Mouse (Mus musculus) ES-Bruce4 (cell line): Measurements from ENCODE around the gene Dennd5a. TPM values are rescaled to one million over a fixed set of nuclear protein-coding genes. Genes with fewer than 3 reads are reported as not detected.
A peak's percentile ranks its signal among the peaks of the same experiment; 100 is the strongest.

Experiments used
- H3K27ac ChIP-seq: 2 replicates; pipeline ENCODE4 v1.5.1; 2012; ENCODE audit warnings: low read length, inconsistent platforms; ENCODE audit not compliant: insufficient read depth
- H3K27me3 ChIP-seq: 2 replicates; pipeline ENCODE4 v1.6.1; 2012; ENCODE audit warnings: mild to moderate bottlenecking, low read length, inconsistent platforms; ENCODE audit not compliant: control insufficient read depth, poor library complexity, insufficient read depth, severe bottlenecking
- H3K36me3 ChIP-seq: 2 replicates; pipeline ENCODE4 v1.6.1; 2012; ENCODE audit warnings: inconsistent platforms, mild to moderate bottlenecking, low read length, moderate library complexity; ENCODE audit not compliant: control insufficient read depth, poor library complexity, insufficient read depth, severe bottlenecking
- H3K4me1 ChIP-seq: one replicate; pipeline ENCODE4 v1.8.1; 2011; ENCODE audit warnings: low read length; ENCODE audit not compliant: control insufficient read depth, insufficient read depth
- H3K4me3 ChIP-seq: 2 replicates; pipeline ENCODE4 v1.5.1; 2011; ENCODE audit warnings: low read depth, mild to moderate bottlenecking, low read length
- H3K9ac ChIP-seq: 2 replicates; pipeline ENCODE4 v1.6.1; 2012; ENCODE audit warnings: low read depth, mild to moderate bottlenecking, inconsistent platforms; ENCODE audit not compliant: poor library complexity, severe bottlenecking
- H3K9me3 ChIP-seq: replicated peaks from 2 replicates; pipeline ENCODE4 v1.6.1; 2012; ENCODE audit warnings: mild to moderate bottlenecking, low read length, inconsistent platforms; ENCODE audit not compliant: control insufficient read depth, poor library complexity, insufficient read depth, severe bottlenecking
- CTCF ChIP-seq: IDR thresholded peaks from one replicate; pipeline ENCODE4 v1.8.1; 2011; ENCODE audit warnings: low read depth, low read length
- EP300 ChIP-seq: IDR thresholded peaks from 2 replicates; pipeline ENCODE4 v1.6.1; 2011; ENCODE audit warnings: low read depth, low read length; ENCODE audit not compliant: insufficient read depth
- POLR2A ChIP-seq: IDR thresholded peaks from one replicate; pipeline ENCODE4 v1.8.1; 2011; ENCODE audit warnings: low read length; ENCODE audit not compliant: insufficient read depth
- polyA plus RNA-seq: library from polyadenylated mRNA; stranded (reverse); fragments of >200 nt; gene quantifications from 2 replicates; pipeline ENCODE4 v1.2.4, GENCODE M21; 2011; ENCODE audit warnings: low read depth; ENCODE audit not compliant: missing spikeins, insufficient read depth, insufficient read length

The Dennd5a gene
- polyA plus RNA-seq, result 56.2 and 58.6 TPM in 2 replicates

GRCm38 (mm10) chr7:109959716-109960612 is at the start of gene Dennd5a:
Dennd5a (minus strand) TSS chr7:109960470.
- H3K27ac ChIP-seq, result no peak within 1 kb of the TSS
- peak within 1 kb of the TSS; percentile 98 for H3K9ac ChIP-seq
- TF ChIP-seq CTCF, result no peak
- no peak for TF ChIP-seq EP300
- peak; percentile 54 for TF ChIP-seq POLR2A
- no peaks in the 10 kb centered on the region for H3K4me1 ChIP-seq
- H3K36me3 ChIP-seq, result no peaks in the 10 kb centered on the region
- H3K9me3 ChIP-seq, result no peaks in the 10 kb centered on the region
- H3K27me3 ChIP-seq, result no peaks in the 10 kb centered on the region; the same call in 1 of the 2 replicates
- H3K4me3 ChIP-seq, result peak within 1 kb of the TSS; percentile 90

GRCm38 (mm10) chr7:110009084-110009483 is 48.8 kb upstream of the Dennd5a start:
- TF ChIP-seq POLR2A (no peak), EP300 (no peak), CTCF (no peak)
- no peaks in the 10 kb centered on the region for H3K9me3 ChIP-seq

GRCm38 (mm10) chr7:110008513-110008912 is 48.2 kb upstream of the Dennd5a start:
- Histone ChIP-seq H3K36me3 (no peaks in the 10 kb centered on the region), H3K27me3 (no peaks in the 10 kb centered on the region; the same call in 1 of the 2 replicates), H3K4me3 (no peak overlapping the region), H3K27ac (no peak overlapping the region), H3K9me3 (no peaks in the 10 kb centered on the region), H3K9ac (no peak overlapping the region), H3K4me1 (peaks cover 2% of the 10 kb centered on the region)
- TF ChIP-seq POLR2A, result no peak
- TF ChIP-seq EP300, result no peak
- TF ChIP-seq CTCF, result no peak

More at GRCm38 (mm10) chr7:110009084-110009483, 48.8 kb upstream of the Dennd5a start:
- Histone ChIP-seq H3K9ac (no peak overlapping the region), H3K27me3 (no peaks in the 10 kb centered on the region; the same call in 1 of the 2 replicates), H3K27ac (no peak overlapping the region), H3K4me3 (no peak overlapping the region), H3K36me3 (no peaks in the 10 kb centered on the region), H3K4me1 (peaks cover 2% of the 10 kb centered on the region)

GRCm38 (mm10) chr7:110006471-110007195 is 46.4 kb upstream of the Dennd5a start:
- no peak overlapping the region for H3K9ac ChIP-seq
- no peak overlapping the region for H3K4me3 ChIP-seq
- no peak overlapping the region for H3K27ac ChIP-seq
- H3K27me3 ChIP-seq, result no peaks in the 10 kb centered on the region; the same call in 1 of the 2 replicates
- H3K36me3 ChIP-seq, result no peaks in the 10 kb centered on the region
- no peaks in the 10 kb centered on the region for H3K4me1 ChIP-seq
- TF ChIP-seq EP300 (no peak), POLR2A (no peak), CTCF (no peak)
- no peaks in the 10 kb centered on the region for H3K9me3 ChIP-seq

GRCm38 (mm10) chr7:110005976-110006375 is 45.7 kb upstream of the Dennd5a start:
- H3K27me3 ChIP-seq, result no peaks in the 10 kb centered on the region; the same call in 1 of the 2 replicates
- TF ChIP-seq CTCF (no peak), POLR2A (no peak), EP300 (no peak)
- no peak overlapping the region for H3K9ac ChIP-seq
- H3K36me3 ChIP-seq, result no peaks in the 10 kb centered on the region
- H3K4me3 ChIP-seq, result no peak overlapping the region
- H3K9me3 ChIP-seq, result no peaks in the 10 kb centered on the region
- H3K27ac ChIP-seq, result no peak overlapping the region; the same call in 1 of the 2 replicates
- H3K4me1 ChIP-seq, result no peaks in the 10 kb centered on the region

GRCm38 (mm10) chr7:110002968-110003367 is 42.7 kb upstream of the Dennd5a start:
- H3K4me1 ChIP-seq, result no peaks in the 10 kb centered on the region
- no peaks in the 10 kb centered on the region for H3K9me3 ChIP-seq
- TF ChIP-seq CTCF (no peak), EP300 (no peak), POLR2A (no peak)
- H3K9ac ChIP-seq, result no peak overlapping the region; the same call in 1 of the 2 replicates
- H3K27me3 ChIP-seq, result no peaks in the 10 kb centered on the region; the same call in 1 of the 2 replicates
- no peak overlapping the region for H3K27ac ChIP-seq
- peak overlapping the region; percentile 2; the same call in 1 of the 2 replicates for H3K4me3 ChIP-seq
- no peaks in the 10 kb centered on the region for H3K36me3 ChIP-seq
